Mouse (Mus musculus): Measurements from ENCODE around the gene Syt13.

- no peak for TF ChIP-seq EP300 (IDR thresholded peaks at IDR 0.05; ENCODE audit: low read depth)
- TF ChIP-seq CTCF (IDR thresholded peaks at IDR 0.05; ENCODE audit: low read depth) = no peak
Measured at GRCm38 (mm10) chr2:92953450-92953849, 38.6 kb downstream of the Syt13 start.

Measured in heart, postnatal 0 days (tissue).